Mouse (Mus musculus): Measurements from ENCODE around the gene Fblim1. TPM values are rescaled to one million over a fixed set of nuclear protein-coding genes. Genes with fewer than 3 reads are reported as not detected.
A peak's percentile ranks its signal among the peaks of the same experiment; 100 is the strongest.

Gene Fblim1
- polyA plus RNA-seq, 1 experiment from 2014 or later = 1.8 TPM

GRCm38 (mm10) chr4:141537226-141537610, 68.7 kb downstream of the Fblim1 start:
- TF ChIP-seq CTCF (IDR thresholded peaks at IDR 0.05; ENCODE audit: low read depth) (no peak), EP300 (IDR thresholded peaks at IDR 0.05; ENCODE audit: low read depth) (no peak)
- WGBS (ENCODE audit: insufficient replicate concordance) = under 1% methylated on average over 14 of the region's 14 CpGs
- no peak for DNase-seq

GRCm38 (mm10) chr4:141536291-141537225, 69.3 kb downstream of the Fblim1 start:
- Histone ChIP-seq H3K27me3 (ENCODE audit: insufficient read depth, low read length) (no peaks in the 10 kb centered on the region), H3K36me3 (replicated peaks; ENCODE audit: insufficient read depth, low read length) (no peaks in the 10 kb centered on the region), H3K4me1 (ENCODE audit: insufficient read depth) (peaks cover 29% of the 10 kb centered on the region), H3K9ac (replicated peaks) (peak overlapping the region; percentile 87), H3K27ac (ENCODE audit: low read depth) (peak overlapping the region; percentile 98), H3K4me2 (ENCODE audit: low read depth, low read length) (peak overlapping the region; percentile 94), H3K4me3 (ENCODE audit: low read depth, low read length) (peak overlapping the region; percentile 79), H3K9me3 (ENCODE audit: low read length) (no peaks in the 10 kb centered on the region)
- DNase-seq (peak; percentile 76), ATAC-seq (peak; percentile 9)
- TF ChIP-seq CTCF (IDR thresholded peaks at IDR 0.05; ENCODE audit: low read depth) (no peak), EP300 (IDR thresholded peaks at IDR 0.05; ENCODE audit: low read depth) (no peak)
- under 1% methylated on average over 61 of the region's 61 CpGs for WGBS (ENCODE audit: insufficient replicate concordance)

More at GRCm38 (mm10) chr4:141537226-141537610, 68.7 kb downstream of the Fblim1 start:
- Histone ChIP-seq H3K36me3 (replicated peaks; ENCODE audit: insufficient read depth, low read length) (no peaks in the 10 kb centered on the region), H3K27me3 (ENCODE audit: insufficient read depth, low read length) (no peaks in the 10 kb centered on the region), H3K9me3 (ENCODE audit: low read length) (no peaks in the 10 kb centered on the region), H3K4me3 (ENCODE audit: low read depth, low read length) (peak overlapping the region; percentile 79), H3K4me2 (ENCODE audit: low read depth, low read length) (peak overlapping the region; percentile 94), H3K27ac (ENCODE audit: low read depth) (peak overlapping the region; percentile 98), H3K9ac (replicated peaks) (peak overlapping the region; percentile 87), H3K4me1 (ENCODE audit: insufficient read depth) (peaks cover 29% of the 10 kb centered on the region)
- ATAC-seq = no peak

GRCm38 (mm10) chr4:141534947-141535680, 70.8 kb downstream of the Fblim1 start:
- H3K27me3 ChIP-seq (ENCODE audit: insufficient read depth, low read length) = no peaks in the 10 kb centered on the region
- WGBS (ENCODE audit: insufficient replicate concordance) = 31% methylated on average over 10 of the region's 11 CpGs
- H3K4me2 ChIP-seq (ENCODE audit: low read depth, low read length) = peak overlapping the region; percentile 94
- H3K9ac ChIP-seq (replicated peaks) = no peak overlapping the region; the same call in 1 of the 2 replicates
- no peaks in the 10 kb centered on the region for H3K9me3 ChIP-seq (ENCODE audit: low read length)
- ATAC-seq = peak; percentile 28
- H3K36me3 ChIP-seq (replicated peaks; ENCODE audit: insufficient read depth, low read length) = no peaks in the 10 kb centered on the region
- H3K4me1 ChIP-seq (ENCODE audit: insufficient read depth) = peaks cover 29% of the 10 kb centered on the region
- peak overlapping the region; percentile 79 for H3K4me3 ChIP-seq (ENCODE audit: low read depth, low read length)
- peak; percentile 77 for DNase-seq
- TF ChIP-seq EP300 (IDR thresholded peaks at IDR 0.05; ENCODE audit: low read depth) (peak; percentile 41; the same call in 1 of the 2 replicates), CTCF (IDR thresholded peaks at IDR 0.05; ENCODE audit: low read depth) (peak; percentile 68)
- peak overlapping the region; percentile 98 for H3K27ac ChIP-seq (ENCODE audit: low read depth)

- TF ChIP-seq EP300 (IDR thresholded peaks at IDR 0.05; ENCODE audit: low read depth) (no peak), CTCF (IDR thresholded peaks at IDR 0.05; ENCODE audit: low read depth) (no peak)
- no peak for DNase-seq
- Histone ChIP-seq H3K4me2 (ENCODE audit: low read depth, low read length) (no peak overlapping the region), H3K36me3 (replicated peaks; ENCODE audit: insufficient read depth, low read length) (no peaks in the 10 kb centered on the region), H3K4me1 (ENCODE audit: insufficient read depth) (peaks cover 36% of the 10 kb centered on the region), H3K4me3 (ENCODE audit: low read depth, low read length) (no peak overlapping the region), H3K9ac (replicated peaks) (no peak overlapping the region), H3K27me3 (ENCODE audit: insufficient read depth, low read length) (no peaks in the 10 kb centered on the region), H3K27ac (ENCODE audit: low read depth) (no peak overlapping the region), H3K9me3 (ENCODE audit: low read length) (no peaks in the 10 kb centered on the region)
- WGBS (ENCODE audit: insufficient replicate concordance) = 74% methylated on average over 15 of the region's 15 CpGs
- ATAC-seq = no peak
Measured at GRCm38 (mm10) chr4:141530979-141531378, 74.9 kb downstream of the Fblim1 start.

GRCm38 (mm10) chr4:141528938-141529337, 77.0 kb downstream of the Fblim1 start:
- no peaks in the 10 kb centered on the region for H3K36me3 ChIP-seq (replicated peaks; ENCODE audit: insufficient read depth, low read length)
- 88% methylated on average over 11 of the region's 11 CpGs for WGBS (ENCODE audit: insufficient replicate concordance)
- H3K9ac ChIP-seq (replicated peaks) = no peak overlapping the region
- TF ChIP-seq CTCF (IDR thresholded peaks at IDR 0.05; ENCODE audit: low read depth) = no peak
- no peak for TF ChIP-seq EP300 (IDR thresholded peaks at IDR 0.05; ENCODE audit: low read depth)
- H3K27me3 ChIP-seq (ENCODE audit: insufficient read depth, low read length) = no peaks in the 10 kb centered on the region
- H3K9me3 ChIP-seq (ENCODE audit: low read length) = no peaks in the 10 kb centered on the region
- H3K4me1 ChIP-seq (ENCODE audit: insufficient read depth) = peaks cover 28% of the 10 kb centered on the region
- no peak overlapping the region for H3K4me2 ChIP-seq (ENCODE audit: low read depth, low read length)
- H3K27ac ChIP-seq (ENCODE audit: low read depth) = 0 out of 2 replicates have a peak overlapping the region, but pooled peaks have one; percentile 11
- ATAC-seq (no peak), DNase-seq (no peak)
- H3K4me3 ChIP-seq (ENCODE audit: low read depth, low read length) = no peak overlapping the region

Measured in liver, postnatal 0 days (tissue).